9 mouse cellular contexts compared by ENCODE assay signal in genomic region chr8:105943321-105943739, GRCm38 (mm10). TPM values are rescaled to one million over a fixed set of nuclear protein-coding genes. Genes with fewer than 3 reads are reported as not detected.
DNase-seq lines count a peak whose midpoint lies in the region; ATAC-seq lines count a peak whose summit lies in the region.
"Had no signal": no experiment of that assay in that cellular context is flagged by ENCODE, and none has a peak within 500 bp of the region (broad histone marks: within the 10 kb centered on the region; RNA-seq: fewer than 3 reads in every experiment).

Gene Lcat, minus strand, starts transcription at chr8:105943382.

- 66% methylated on average over 8 of the region's 8 CpGs for WGBS in hindbrain, embryonic 10.5 days
- WGBS in hindbrain, embryonic 12.5 days: 75% methylated on average over 8 of the region's 8 CpGs
- WGBS in liver, embryonic 11.5 days: 69% methylated on average over 8 of the region's 8 CpGs

- no peaks in the 10 kb centered on the region for H3K27me3 ChIP-seq in hindbrain, embryonic 10.5 days (ENCODE audit: insufficient read depth, poor library complexity, severe bottlenecking)
- no peaks in the 10 kb centered on the region for H3K27me3 ChIP-seq in hindbrain, embryonic 12.5 days
- no peaks in the 10 kb centered on the region for H3K27me3 ChIP-seq in liver, embryonic 11.5 days (replicated peaks; ENCODE audit: control insufficient read depth, insufficient read depth, low read length)

- ATAC-seq in hindbrain, embryonic 12.5 days (ENCODE audit: low FRiP score): no peak
- peak; percentile 63 for ATAC-seq in liver, embryonic 11.5 days (replicated peaks; ENCODE audit: low FRiP score)

- H3K4me2 ChIP-seq in hindbrain, embryonic 12.5 days (replicated peaks): no peak within 1 kb of the TSS
- peak within 1 kb of the TSS; percentile 54 for H3K4me2 ChIP-seq in liver, embryonic 11.5 days

- no peaks in the 10 kb centered on the region for H3K9me3 ChIP-seq in hindbrain, embryonic 10.5 days
- no peaks in the 10 kb centered on the region for H3K9me3 ChIP-seq in hindbrain, embryonic 12.5 days (replicated peaks)
- H3K9me3 ChIP-seq in liver, embryonic 11.5 days (ENCODE audit: control insufficient read depth, low read length): no peaks in the 10 kb centered on the region; the same call in 1 of the 2 replicates

- DNase-seq in adrenal gland, postnatal 14 days: no peak
- DNase-seq in adrenal gland, adult 18-20 months (ENCODE audit: low spot score in 2 of 2): no peak
- DNase-seq in hindbrain, embryonic 10.5 days (ENCODE audit: low spot score): no peak
- peak in 1 of 2 experiments; percentile 56 for DNase-seq in layer of hippocampus, adult 18-20 months (ENCODE audit: low spot score in 2 of 2)
- peak; percentile 56 for DNase-seq in liver, embryonic 11.5 days (ENCODE audit: low spot score)
- DNase-seq in lung, postnatal 4 days: no peak
- DNase-seq in heart, adult 9 months (ENCODE audit: low spot score in 2 of 2): no peak
- DNase-seq: kidney, postnatal 36 days had no signal

- 0 out of 2 replicates have a peak within 1 kb of the TSS, but pooled peaks have one; percentile 56 for H3K27ac ChIP-seq in hindbrain, embryonic 10.5 days
- no peak within 1 kb of the TSS for H3K27ac ChIP-seq in hindbrain, embryonic 12.5 days
- H3K27ac ChIP-seq in liver, embryonic 11.5 days (ENCODE audit: low read depth, low read length): peak within 1 kb of the TSS; percentile 64

- H3K4me3 ChIP-seq in hindbrain, embryonic 10.5 days: no peak within 1 kb of the TSS
- H3K4me3 ChIP-seq in hindbrain, embryonic 12.5 days: no peak within 1 kb of the TSS
- peak within 1 kb of the TSS; percentile 41 for H3K4me3 ChIP-seq in liver, embryonic 11.5 days (ENCODE audit: low read depth, low read length)

- peaks cover 65% of the 10 kb centered on the region for H3K36me3 ChIP-seq in hindbrain, embryonic 10.5 days
- H3K36me3 ChIP-seq in hindbrain, embryonic 12.5 days: peaks cover 8% of the 10 kb centered on the region; the same call in 1 of the 2 replicates
- H3K36me3 ChIP-seq in liver, embryonic 11.5 days (ENCODE audit: control insufficient read depth, insufficient read depth, low read length): peaks cover 52% of the 10 kb centered on the region

- H3K9ac ChIP-seq in hindbrain, embryonic 12.5 days: no peak within 1 kb of the TSS
- H3K9ac ChIP-seq in liver, embryonic 11.5 days (ENCODE audit: low read depth, low read length): 0 out of 2 replicates have a peak within 1 kb of the TSS, but pooled peaks have one; percentile 12

- peaks cover 9% of the 10 kb centered on the region; the same call in 1 of the 2 replicates for H3K4me1 ChIP-seq in hindbrain, embryonic 10.5 days (replicated peaks)
- H3K4me1 ChIP-seq in hindbrain, embryonic 12.5 days: peaks cover under 1% of the 10 kb centered on the region
- H3K4me1 ChIP-seq in liver, embryonic 11.5 days (replicated peaks; ENCODE audit: control insufficient read depth, insufficient read depth, low read length): peaks cover 15% of the 10 kb centered on the region

RNA-seq across cellular contexts. Expression of gene Lcat, which starts in this region (rescaled TPM):
- total RNA-seq in adrenal gland, postnatal 14 days (2021): 5.3 and 54.9 TPM in 2 replicates
- total RNA-seq in adrenal gland, adult 18-20 months (2021): 1 to 10 TPM in 1 of 2 experiments, under 1 TPM in 1; 0.51 to 1.8 TPM
- 0.60 and 0.78 TPM in 2 replicates for polyA plus RNA-seq in hindbrain, embryonic 10.5 days (2016; fragmentation: Nextera tagmentation; extraction: Ambion mirVana)
- 0.57 and 0.79 TPM in 2 replicates for polyA plus RNA-seq in hindbrain, embryonic 12.5 days (2016; fragmentation: Nextera tagmentation; extraction: Ambion mirVana)
- total RNA-seq in layer of hippocampus, adult 18-20 months (2021): 10 to 100 TPM; 31.7 to 38.4 TPM
- polyA plus RNA-seq in liver, embryonic 11.5 days (2014; fragmentation: Nextera tagmentation; extraction: Ambion mirVana): 32.1 and 32.7 TPM in 2 replicates

Comparison
In these comparisons a context has a peak if more than half of its experiments do, and no peak if none do; other contexts are left out.
1. RNA of gene Lcat (polyA plus RNA-seq): 32.1 to 32.7 TPM in liver, embryonic 11.5 days; 0.60 to 0.78 TPM in hindbrain, embryonic 10.5 days and 0.57 to 0.79 TPM in hindbrain, embryonic 12.5 days; every median in the first group is over 10 times any median in the second.